Mouse (Mus musculus): ENCODE measurements around the gene 9330161L09Rik. TPM values are rescaled to one million over a fixed set of nuclear protein-coding genes. Genes with fewer than 3 reads are reported as not detected.

9330161L09Rik gene
- total RNA-seq, 2 experiments from 2014 or later: 1.2 to 1.3 TPM

GRCm38 (mm10) chr12:103391098-103391497, 16.5 kb downstream of the 9330161L09Rik start:
- intact Hi-C loops (cut with DNase I): no loop called here
- DNase-seq (ENCODE audit: low spot score): no peak

- intact Hi-C loops (cut with DNase I): loop anchor here (5.0 kb wide), 1 partner anchor 37 kb away; the partner anchor contains the start of gene Ddx24
- no peak for DNase-seq (ENCODE audit: low spot score)
Measured at GRCm38 (mm10) chr12:103389982-103390381, 17.6 kb downstream of the 9330161L09Rik start.

GRCm38 (mm10) chr12:103389348-103389727, 18.3 kb downstream of the 9330161L09Rik start:
- DNase-seq (ENCODE audit: low spot score): no peak
- intact Hi-C loops (cut with DNase I): loop anchor here (5.0 kb wide), 1 partner anchor 38 kb away; the partner anchor contains the start of gene Ddx24

GRCm38 (mm10) chr12:103388505-103389347, 18.9 kb downstream of the 9330161L09Rik start, which contains the start of gene Otub2:
Gene Otub2, plus strand, starts transcription at chr12:103388682.
- peak; percentile 96 for DNase-seq (ENCODE audit: low spot score)
- intact Hi-C loops (cut with DNase I): loop anchor here (5.0 kb wide), 1 partner anchor 39 kb away; the partner anchor contains the start of gene Ddx24

- no peak for DNase-seq (ENCODE audit: low spot score)
- intact Hi-C loops (cut with DNase I): no loop called here
Measured at GRCm38 (mm10) chr12:103380226-103380625, 27.4 kb downstream of the 9330161L09Rik start.

- no peak for DNase-seq (ENCODE audit: low spot score)
- intact Hi-C loops (cut with DNase I): no loop called here
Measured at GRCm38 (mm10) chr12:103376774-103377173, 30.8 kb downstream of the 9330161L09Rik start.

- DNase-seq (ENCODE audit: low spot score): no peak
- intact Hi-C loops (cut with DNase I): no loop called here
Measured at GRCm38 (mm10) chr12:103376124-103376523, 31.5 kb downstream of the 9330161L09Rik start.

GRCm38 (mm10) chr12:103373530-103374236, 33.9 kb downstream of the 9330161L09Rik start:
- intact Hi-C loops (cut with DNase I): loop anchor here (5.0 kb wide), 1 partner anchor 231 kb away; no protein-coding TSS in a partner anchor
- DNase-seq (ENCODE audit: low spot score): no peak

GRCm38 (mm10) chr12:103371711-103372110, 35.9 kb downstream of the 9330161L09Rik start:
- intact Hi-C loops (cut with DNase I): loop anchor here (5.0 kb wide), 1 partner anchor 229 kb away; no protein-coding TSS in a partner anchor
- no peak for DNase-seq (ENCODE audit: low spot score)

- DNase-seq (ENCODE audit: low spot score): no peak
- intact Hi-C loops (cut with DNase I): loop anchor here (5.0 kb wide), 1 partner anchor 229 kb away; no protein-coding TSS in a partner anchor
Measured at GRCm38 (mm10) chr12:103370861-103371260, 36.8 kb downstream of the 9330161L09Rik start.

GRCm38 (mm10) chr12:103368777-103369176, 38.8 kb downstream of the 9330161L09Rik start:
- intact Hi-C loops (cut with DNase I): loop anchor here (2.0 kb wide), 1 partner anchor 42 kb away; no protein-coding TSS in a partner anchor

GRCm38 (mm10) chr12:103368326-103368669, 39.3 kb downstream of the 9330161L09Rik start:
- DNase-seq (ENCODE audit: low spot score): no peak
- intact Hi-C loops (cut with DNase I): loop anchor here (2.0 kb wide), 1 partner anchor 41 kb away; no protein-coding TSS in a partner anchor

More at GRCm38 (mm10) chr12:103368777-103369176, 38.8 kb downstream of the 9330161L09Rik start:
- DNase-seq (ENCODE audit: low spot score): no peak

GRCm38 (mm10) chr12:103367620-103368325, 39.8 kb downstream of the 9330161L09Rik start:
- DNase-seq (ENCODE audit: low spot score): peak; percentile 40
- intact Hi-C loops (cut with DNase I): loop anchor here (2.0 kb wide), 1 partner anchor 41 kb away; no protein-coding TSS in a partner anchor

GRCm38 (mm10) chr12:103367171-103367570, 40.4 kb downstream of the 9330161L09Rik start:
- intact Hi-C loops (cut with DNase I): no loop called here
- DNase-seq (ENCODE audit: low spot score): no peak

GRCm38 (mm10) chr12:103362336-103362735, 45.3 kb downstream of the 9330161L09Rik start:
- intact Hi-C loops (cut with DNase I): no loop called here
- DNase-seq (ENCODE audit: low spot score): peak; percentile 53

GRCm38 (mm10) chr12:103361539-103362307, 45.9 kb downstream of the 9330161L09Rik start:
- no peak for DNase-seq (ENCODE audit: low spot score)
- intact Hi-C loops (cut with DNase I): no loop called here

- no peak for DNase-seq (ENCODE audit: low spot score)
- intact Hi-C loops (cut with DNase I): no loop called here
Measured at GRCm38 (mm10) chr12:103360812-103361211, 46.8 kb downstream of the 9330161L09Rik start.

GRCm38 (mm10) chr12:103358951-103359801, 48.4 kb downstream of the 9330161L09Rik start:
- intact Hi-C loops (cut with DNase I): no loop called here
- DNase-seq (ENCODE audit: low spot score): no peak
